Mouse (Mus musculus) bone marrow, adult 2 months (tissue): ENCODE results near the gene Rab34.

Experiments
- CTCF ChIP-seq: fragments of 200-500 bp; IDR thresholded peaks from 2 replicates; pipeline ENCODE4 v1.5.1; 2011; ENCODE audit warnings: low read length, control low read depth; ENCODE audit not compliant: control insufficient read depth, insufficient read depth
- POLR2A ChIP-seq: fragments of 200-500 bp; IDR thresholded peaks from 2 replicates; pipeline ENCODE4 v1.6.1; 2011; ENCODE audit warnings: low read depth, mild to moderate bottlenecking, control low read depth, low read length, borderline replicate concordance; ENCODE audit not compliant: control insufficient read depth

DNA sequence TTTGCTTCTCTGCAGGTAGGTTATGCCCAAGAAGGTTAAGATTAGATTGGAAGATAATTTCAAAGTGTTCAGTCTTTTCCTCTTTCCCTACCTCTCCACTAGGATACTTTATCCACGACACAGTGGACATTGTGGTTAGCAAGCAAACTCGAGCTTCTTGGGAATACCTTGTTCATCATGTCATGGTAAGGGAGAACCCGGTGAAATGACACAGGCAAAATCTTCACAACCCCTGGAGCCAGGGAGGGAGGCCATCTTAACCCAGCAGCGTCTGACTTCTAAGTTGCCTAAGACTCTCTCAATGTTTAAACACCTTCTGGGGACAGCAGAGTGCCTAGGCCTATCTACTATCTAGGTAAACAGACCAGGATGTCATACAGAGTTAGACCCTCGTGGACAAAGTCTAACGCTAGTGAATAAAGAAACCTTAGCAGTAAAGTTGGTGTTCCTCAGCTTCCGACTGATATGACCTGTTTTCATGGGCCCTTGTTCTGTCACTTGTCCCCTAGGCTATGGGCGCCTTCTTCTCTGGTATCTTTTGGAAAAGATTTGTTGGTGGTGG, 8.7 kb upstream of the Rab34 start:
- TF ChIP-seq POLR2A (no peak), CTCF (no peak)
